Mouse (Mus musculus): ENCODE results near the gene Prm1. TPM values are rescaled to one million over a fixed set of nuclear protein-coding genes. Genes with fewer than 3 reads are reported as not detected.
"Not testable (repeated sequence)": the region's sequence is repeated elsewhere in the genome, so short reads cannot be mapped to it uniquely, and the experiment has no call there.

Prm1 gene
- polyA plus RNA-seq, 1 experiment = not detected

DNA sequence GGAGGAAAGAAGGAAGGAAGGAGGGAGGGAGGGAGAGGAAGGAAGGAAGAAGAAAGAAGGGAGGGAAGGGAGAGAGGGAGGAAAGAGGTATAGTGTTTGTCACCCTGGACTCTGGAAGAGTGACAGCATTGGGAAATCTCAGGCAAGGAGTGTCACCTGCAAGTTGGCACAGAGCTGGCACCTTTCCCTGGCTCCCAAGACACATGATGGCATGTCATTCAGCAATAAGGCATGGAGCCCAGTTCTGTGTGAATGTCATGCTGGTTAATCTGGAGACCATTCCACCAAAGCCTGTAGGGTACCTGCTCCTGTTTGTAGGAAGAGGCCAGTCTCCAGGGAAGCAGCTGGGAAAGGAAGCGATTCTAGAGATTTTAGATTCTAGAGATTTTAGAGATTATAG lies 4.7 kb upstream of the Prm1 start:
- H3K4me3 ChIP-seq = no peak overlapping the region
- H3K4me2 ChIP-seq (ENCODE audit: low read depth) = no peak overlapping the region
- peaks cover 30% of the 10 kb centered on the region for H3K27me3 ChIP-seq (ENCODE audit: control insufficient read depth, insufficient read depth, insufficient read length)
- no peak for TF ChIP-seq POLR2AphosphoS2 (IDR thresholded peaks at IDR 0.05; ENCODE audit: insufficient read length, low read depth)
- no peak for TF ChIP-seq REST (IDR thresholded peaks at IDR 0.05; ENCODE audit: insufficient read depth, insufficient read length)
- no peak for TF ChIP-seq E2F4 (IDR thresholded peaks at IDR 0.05; ENCODE audit: insufficient read depth)
- no peak for TF ChIP-seq TCF3 (IDR thresholded peaks at IDR 0.05; ENCODE audit: insufficient read length, low read depth)
- no peaks in the 10 kb centered on the region for H3K36me3 ChIP-seq (ENCODE audit: control insufficient read depth, insufficient read depth)
- no peaks in the 10 kb centered on the region for H3K79me2 ChIP-seq (ENCODE audit: control insufficient read depth, insufficient read depth)
- no peak overlapping the region for H3ac ChIP-seq (ENCODE audit: control insufficient read depth, insufficient read length)

DNA sequence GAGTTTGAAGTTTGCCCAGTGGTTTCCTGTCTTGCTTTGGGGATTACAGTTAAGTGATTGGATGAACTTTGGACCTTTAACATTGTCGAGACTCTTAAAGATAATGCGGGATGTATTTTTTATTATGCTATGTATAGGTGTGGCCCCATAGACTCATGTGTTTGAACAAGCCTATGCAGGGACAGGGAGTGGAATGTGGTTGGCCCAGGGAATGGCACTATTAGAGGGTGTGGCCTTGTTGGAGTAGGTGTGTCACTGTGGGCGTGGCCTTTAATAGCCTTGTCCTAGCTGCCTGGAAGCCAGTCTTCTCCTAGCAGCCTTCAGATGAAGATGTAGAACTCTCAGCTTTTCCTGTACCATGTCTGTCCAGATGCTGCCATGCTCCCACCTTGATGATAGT lies 3.2 kb downstream of the Prm1 start:
- H3K4me3 ChIP-seq; H3K27me3 ChIP-seq (ENCODE audit: control insufficient read depth, insufficient read depth, insufficient read length); H3K36me3 ChIP-seq (ENCODE audit: control insufficient read depth, insufficient read depth); H3K79me2 ChIP-seq (ENCODE audit: control insufficient read depth, insufficient read depth); H3K4me2 ChIP-seq (ENCODE audit: low read depth); H3ac ChIP-seq (ENCODE audit: control insufficient read depth, insufficient read length): not testable (repeated sequence)

DNA sequence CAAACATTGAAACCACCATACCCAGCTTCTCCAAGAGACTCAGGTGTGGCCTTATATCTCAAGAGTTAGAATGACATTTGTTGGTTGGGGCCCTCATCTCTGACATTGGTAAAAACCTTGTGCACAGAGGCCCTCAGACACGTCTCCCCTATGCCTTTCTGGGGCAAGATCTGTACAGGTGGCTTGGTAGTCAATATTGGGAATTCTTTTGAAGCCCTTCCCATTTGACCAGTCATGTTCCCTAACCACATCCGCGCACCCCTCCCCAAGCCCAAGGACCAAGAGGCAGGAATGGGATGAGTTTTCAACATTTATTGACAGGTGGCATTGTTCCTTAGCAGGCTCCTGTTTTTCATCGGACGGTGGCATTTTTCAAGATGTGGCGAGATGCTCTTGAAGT lies 9.6 kb downstream of the Prm1 start, which contains the start of gene Prm2:
Gene Prm2 (minus strand): TSS at position 101 of the 400 bp plus-strand sequence.
- H3K4me3 ChIP-seq = no peak within 1 kb of the TSS
- no peaks in the 10 kb centered on the region for H3K36me3 ChIP-seq (ENCODE audit: control insufficient read depth, insufficient read depth)
- no peaks in the 10 kb centered on the region for H3K79me2 ChIP-seq (ENCODE audit: control insufficient read depth, insufficient read depth)
- TF ChIP-seq REST (IDR thresholded peaks at IDR 0.05; ENCODE audit: insufficient read depth, insufficient read length) (no peak), MYOG (IDR thresholded peaks at IDR 0.05; ENCODE audit: control insufficient read depth in 1 of 3, insufficient read depth in 1 of 3, insufficient read length in 2 of 3, low read depth in 2 of 3) (no peak), TCF12 (IDR thresholded peaks at IDR 0.05; ENCODE audit: insufficient read depth, poor library complexity, severe bottlenecking) (no peak)
- H3ac ChIP-seq (ENCODE audit: control insufficient read depth, insufficient read length) = no peak within 1 kb of the TSS
- no peaks in the 10 kb centered on the region for H3K27me3 ChIP-seq (ENCODE audit: control insufficient read depth, insufficient read depth, insufficient read length)
- H3K4me2 ChIP-seq (ENCODE audit: low read depth) = no peak within 1 kb of the TSS

DNA sequence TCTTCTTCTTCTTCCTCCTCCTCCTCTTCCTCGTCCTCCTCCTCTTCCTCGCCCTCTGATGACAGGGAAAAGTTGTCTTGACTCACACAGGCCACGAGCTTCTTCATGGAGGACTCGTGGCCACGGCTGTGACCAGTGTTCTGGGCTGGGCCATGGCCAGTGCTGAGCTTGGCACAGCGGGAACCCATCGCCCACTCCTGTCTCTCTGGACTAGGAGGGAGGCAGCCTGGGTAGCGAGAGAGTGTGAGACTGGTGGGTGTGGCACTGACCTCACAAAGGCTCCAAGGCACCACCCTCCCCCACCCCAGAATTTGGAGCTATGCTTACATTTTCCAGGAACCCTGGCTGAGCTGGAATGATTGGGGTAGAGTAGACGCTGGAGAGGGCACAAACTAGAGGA lies 14.9 kb downstream of the Prm1 start, which contains the start of gene Prm3:
Gene Prm3 (minus strand): TSS at position 213 of the 400 bp plus-strand sequence.
- no peaks in the 10 kb centered on the region for H3K36me3 ChIP-seq (ENCODE audit: control insufficient read depth, insufficient read depth)
- H3K79me2 ChIP-seq (ENCODE audit: control insufficient read depth, insufficient read depth) = no peaks in the 10 kb centered on the region
- no peaks in the 10 kb centered on the region for H3K27me3 ChIP-seq (ENCODE audit: control insufficient read depth, insufficient read depth, insufficient read length)
- H3K4me3 ChIP-seq = no peak within 1 kb of the TSS
- no peak within 1 kb of the TSS for H3ac ChIP-seq (ENCODE audit: control insufficient read depth, insufficient read length)
- TF ChIP-seq MAX (IDR thresholded peaks at IDR 0.05; ENCODE audit: low read depth) (no peak), USF1 (IDR thresholded peaks at IDR 0.05; ENCODE audit: low read depth) (no peak), MYOD1 (IDR thresholded peaks at IDR 0.05; ENCODE audit: control insufficient read depth in 1 of 3, insufficient read length in 2 of 3, low read depth in 2 of 3) (no peak)
- H3K4me2 ChIP-seq (ENCODE audit: low read depth) = no peak within 1 kb of the TSS

DNA sequence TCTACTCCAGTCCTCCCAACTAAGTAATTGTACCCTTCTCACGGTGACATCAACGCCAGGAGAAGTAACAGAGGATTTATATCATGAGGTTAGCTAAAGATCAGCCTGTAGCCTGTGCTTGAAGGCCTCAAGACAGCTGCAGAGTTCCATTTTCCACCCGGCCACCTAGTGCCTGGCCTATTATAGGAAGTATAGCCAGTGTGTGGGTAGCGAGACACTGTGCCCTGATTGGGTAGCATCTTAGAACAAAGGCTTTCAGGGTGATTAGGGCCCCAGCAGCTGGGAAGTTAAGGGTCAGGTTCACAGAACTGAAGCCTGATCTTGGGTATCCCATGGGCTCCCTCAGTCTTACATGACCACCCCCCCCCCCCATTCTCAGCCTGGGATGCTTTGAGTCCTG lies 16.8 kb downstream of the Prm1 start:
- Histone ChIP-seq H3K36me3 (ENCODE audit: control insufficient read depth, insufficient read depth) (no peaks in the 10 kb centered on the region), H3K27me3 (ENCODE audit: control insufficient read depth, insufficient read depth, insufficient read length) (no peaks in the 10 kb centered on the region), H3K79me2 (ENCODE audit: control insufficient read depth, insufficient read depth) (no peaks in the 10 kb centered on the region), H3K4me3 (no peak overlapping the region), H3K4me2 (ENCODE audit: low read depth) (no peak overlapping the region), H3ac (ENCODE audit: control insufficient read depth, insufficient read length) (no peak overlapping the region)
- TF ChIP-seq MYOD1 (IDR thresholded peaks at IDR 0.05; ENCODE audit: control insufficient read depth in 1 of 3, insufficient read length in 2 of 3, low read depth in 2 of 3) (peak in 1 of 3 experiments; percentile 43), REST (IDR thresholded peaks at IDR 0.05; ENCODE audit: insufficient read depth, insufficient read length) (no peak)

DNA sequence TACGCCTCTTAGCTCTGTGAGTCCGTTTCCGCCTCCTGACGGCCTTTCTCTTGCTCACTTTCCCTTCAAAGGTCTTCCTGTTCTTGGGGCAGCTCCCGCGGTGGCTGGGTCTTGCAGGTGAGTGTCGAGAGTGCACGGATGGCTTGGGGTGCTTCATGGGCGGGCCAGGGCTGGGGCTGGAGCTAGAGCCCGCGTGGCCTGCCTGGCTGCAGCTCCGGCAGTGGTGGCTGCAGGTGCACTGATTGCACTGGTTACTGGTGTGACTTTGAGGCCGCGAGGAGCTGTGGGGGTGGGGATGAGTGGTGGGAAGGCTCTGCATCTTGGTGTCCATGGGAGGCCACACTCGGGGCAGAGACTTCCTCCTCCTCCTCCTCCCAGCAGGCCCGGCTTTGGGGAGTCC lies 17.4 kb downstream of the Prm1 start, which contains the start of gene Tnp2:
Gene Tnp2 (minus strand): TSS at position 390 of the 400 bp plus-strand sequence.
- Histone ChIP-seq H3K79me2 (ENCODE audit: control insufficient read depth, insufficient read depth) (peaks cover 3% of the 10 kb centered on the region), H3K4me2 (ENCODE audit: low read depth) (no peak within 1 kb of the TSS)

DNA sequence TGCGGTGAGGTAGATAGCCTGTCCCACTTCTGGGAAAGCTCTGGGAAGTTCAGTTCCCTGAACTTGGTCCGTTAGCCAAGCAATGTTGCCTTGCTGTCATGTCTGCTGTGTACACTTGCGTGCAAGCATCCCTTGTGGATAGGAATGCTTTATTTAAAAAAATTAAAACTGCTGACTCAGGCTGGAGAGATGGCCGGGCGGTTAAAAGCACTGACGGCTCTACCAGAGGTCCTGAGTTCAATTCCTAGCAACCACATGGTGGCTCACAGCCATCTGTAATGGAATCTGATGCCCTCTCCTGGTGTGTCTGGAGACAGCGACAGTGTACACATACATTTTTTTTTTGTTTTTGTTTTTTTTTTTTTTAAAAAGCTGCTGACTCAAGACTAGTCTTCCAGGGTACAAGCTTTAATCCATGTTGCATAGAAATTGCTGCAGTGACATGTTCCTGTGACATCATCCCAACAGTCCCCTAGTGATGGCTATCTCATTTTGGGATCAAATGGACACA lies 18.0 kb downstream of the Prm1 start:
- TF ChIP-seq REST (IDR thresholded peaks at IDR 0.05; ENCODE audit: insufficient read depth, insufficient read length) (no peak), POLR2AphosphoS2 (IDR thresholded peaks at IDR 0.05; ENCODE audit: insufficient read length, low read depth) (no peak), MAX (IDR thresholded peaks at IDR 0.05; ENCODE audit: low read depth) (no peak), MYOD1 (IDR thresholded peaks at IDR 0.05; ENCODE audit: control insufficient read depth in 1 of 3, insufficient read length in 2 of 3, low read depth in 2 of 3) (no peak), MYOG (IDR thresholded peaks at IDR 0.05; ENCODE audit: control insufficient read depth in 1 of 3, insufficient read depth in 1 of 3, insufficient read length in 2 of 3, low read depth in 2 of 3) (no peak), TCF3 (IDR thresholded peaks at IDR 0.05; ENCODE audit: insufficient read length, low read depth) (no peak), E2F4 (IDR thresholded peaks at IDR 0.05; ENCODE audit: insufficient read depth) (no peak), POLR2A (IDR thresholded peaks at IDR 0.05; ENCODE audit: insufficient read length, low read depth) (no peak)
- Histone ChIP-seq H3K4me3 (no peak overlapping the region), H3K4me2 (ENCODE audit: low read depth) (no peak overlapping the region)

More for the DNA sequence above, 17.4 kb downstream of the Prm1 start, which contains the start of gene Tnp2:
- Histone ChIP-seq H3ac (ENCODE audit: control insufficient read depth, insufficient read length) (no peak within 1 kb of the TSS), H3K36me3 (ENCODE audit: control insufficient read depth, insufficient read depth) (no peaks in the 10 kb centered on the region), H3K4me3 (no peak within 1 kb of the TSS), H3K27me3 (ENCODE audit: control insufficient read depth, insufficient read depth, insufficient read length) (no peaks in the 10 kb centered on the region)
- TF ChIP-seq POLR2AphosphoS2 (IDR thresholded peaks at IDR 0.05; ENCODE audit: insufficient read length, low read depth) = no peak
- no peak for TF ChIP-seq USF1 (IDR thresholded peaks at IDR 0.05; ENCODE audit: low read depth)
- no peak for TF ChIP-seq E2F4 (IDR thresholded peaks at IDR 0.05; ENCODE audit: insufficient read depth)
- no peak for TF ChIP-seq CEBPB (IDR thresholded peaks at IDR 0.05; ENCODE audit: insufficient read depth, poor library complexity, severe bottlenecking)
- TF ChIP-seq MYOD1 (IDR thresholded peaks at IDR 0.05; ENCODE audit: control insufficient read depth in 1 of 3, insufficient read length in 2 of 3, low read depth in 2 of 3) = no peak

More for the DNA sequence above, 18.0 kb downstream of the Prm1 start:
- H3ac ChIP-seq (ENCODE audit: control insufficient read depth, insufficient read length) = no peak overlapping the region
- no peaks in the 10 kb centered on the region for H3K27me3 ChIP-seq (ENCODE audit: control insufficient read depth, insufficient read depth, insufficient read length)
- peaks cover 5% of the 10 kb centered on the region for H3K79me2 ChIP-seq (ENCODE audit: control insufficient read depth, insufficient read depth)
- no peaks in the 10 kb centered on the region for H3K36me3 ChIP-seq (ENCODE audit: control insufficient read depth, insufficient read depth)
